Mouse (Mus musculus) intestine, embryonic 15.5 days (tissue): ENCODE measurements at regions not wholly inside any gene's neighbourhood (a gene's known extent, or its start where the extent isn't known, plus 50 kb on each side); places are given as distances from the start of the nearest gene placed in this dataset.

ENCODE experiments used
- ATAC-seq: fragments of 200-750 bp; cut with Nextera tagmentation; 2 replicates; pipeline ENCODE4 v1.8.0; 2017; ENCODE audit warnings: moderate TSS enrichment, moderate library complexity
- H3K27ac ChIP-seq: fragments of 300-500 bp; sonication (generic); 2 replicates; pipeline ENCODE4 v1.5.1; 2015; ENCODE audit warnings: mild to moderate bottlenecking, inconsistent platforms
- H3K27me3 ChIP-seq: fragments of 300-500 bp; sonication (generic); replicated peaks from 2 replicates; pipeline ENCODE4 v1.6.1; 2015; ENCODE audit warnings: inconsistent platforms
- H3K36me3 ChIP-seq: fragments of 300-500 bp; sonication (generic); 2 replicates; pipeline ENCODE4 v1.6.1; 2015; ENCODE audit warnings: inconsistent platforms
- H3K4me1 ChIP-seq: fragments of 300-500 bp; sonication (generic); replicated peaks from 2 replicates; pipeline ENCODE4 v1.6.1; 2015; ENCODE audit warnings: inconsistent platforms
- H3K4me2 ChIP-seq: fragments of 300-500 bp; sonication (generic); replicated peaks from 2 replicates; pipeline ENCODE4 v1.6.1; 2015; ENCODE audit warnings: mild to moderate bottlenecking, inconsistent platforms
- H3K4me3 ChIP-seq: fragments of 300-500 bp; sonication (generic); replicated peaks from 2 replicates; pipeline ENCODE4 v1.5.1; 2015; ENCODE audit warnings: inconsistent platforms
- H3K9ac ChIP-seq: fragments of 300-500 bp; sonication (generic); 2 replicates; pipeline ENCODE4 v1.6.1; 2015; ENCODE audit warnings: inconsistent platforms
- H3K9me3 ChIP-seq: fragments of 300-500 bp; sonication (generic); 2 replicates; pipeline ENCODE4 v1.6.1; 2016; ENCODE audit warnings: inconsistent platforms
- WGBS: fragments of 180-500 bp; shearing (Covaris S2); methylation state at CpG from one replicate; pipeline ENCODE4 v1.1.7; 2015; 5-methylcytosine and 5-hydroxymethylcytosine counted together

- no peak overlapping the region for H3K27ac ChIP-seq
- 57% methylated on average over 1 of the region's 1 CpGs for WGBS
- no peak for ATAC-seq
- H3K9me3 ChIP-seq: no peaks in the 10 kb centered on the region
- no peak overlapping the region for H3K4me3 ChIP-seq
- H3K4me1 ChIP-seq: no peaks in the 10 kb centered on the region
- H3K27me3 ChIP-seq: no peaks in the 10 kb centered on the region
- no peak overlapping the region for H3K9ac ChIP-seq
- H3K4me2 ChIP-seq: no peak overlapping the region
- no peaks in the 10 kb centered on the region for H3K36me3 ChIP-seq
Measured at GRCm38 (mm10) chr2:147269171-147269570, 75.1 kb upstream of the Nkx2-2 start.

- no peak overlapping the region for H3K4me2 ChIP-seq
- no peaks in the 10 kb centered on the region for H3K27me3 ChIP-seq
- H3K9ac ChIP-seq: no peak overlapping the region
- ATAC-seq: no peak
- H3K4me1 ChIP-seq: no peaks in the 10 kb centered on the region
- no peak overlapping the region for H3K4me3 ChIP-seq
- H3K9me3 ChIP-seq: no peaks in the 10 kb centered on the region
- WGBS: 55% methylated on average over 5 of the region's 5 CpGs
- no peaks in the 10 kb centered on the region for H3K36me3 ChIP-seq
- no peak overlapping the region for H3K27ac ChIP-seq
Measured at GRCm38 (mm10) chr2:147267901-147268300, 73.9 kb upstream of the Nkx2-2 start.

GRCm38 (mm10) chr2:147267257-147267656 is 73.2 kb upstream of the Nkx2-2 start:
- no peak overlapping the region for H3K9ac ChIP-seq
- H3K4me1 ChIP-seq: no peaks in the 10 kb centered on the region
- no peak overlapping the region for H3K27ac ChIP-seq
- no peak overlapping the region for H3K4me2 ChIP-seq
- H3K9me3 ChIP-seq: no peaks in the 10 kb centered on the region
- ATAC-seq: peak; percentile 47; the same call in 1 of the 2 replicates
- no peaks in the 10 kb centered on the region for H3K36me3 ChIP-seq
- no peak overlapping the region for H3K4me3 ChIP-seq
- H3K27me3 ChIP-seq: no peaks in the 10 kb centered on the region
- WGBS: 81% methylated on average over 3 of the region's 3 CpGs

- no peaks in the 10 kb centered on the region for H3K36me3 ChIP-seq
Measured at GRCm38 (mm10) chr2:147256696-147257095, 62.7 kb upstream of the Nkx2-2 start.

GRCm38 (mm10) chr2:147254944-147255343 is 60.9 kb upstream of the Nkx2-2 start:
- no peaks in the 10 kb centered on the region for H3K9me3 ChIP-seq
- H3K27me3 ChIP-seq: no peaks in the 10 kb centered on the region
- WGBS: 68% methylated on average over 3 of the region's 3 CpGs
- no peaks in the 10 kb centered on the region for H3K36me3 ChIP-seq
- no peak overlapping the region for H3K9ac ChIP-seq
- H3K4me2 ChIP-seq: no peak overlapping the region
- H3K4me1 ChIP-seq: no peaks in the 10 kb centered on the region
- H3K27ac ChIP-seq: no peak overlapping the region
- H3K4me3 ChIP-seq: no peak overlapping the region
- no peak for ATAC-seq

More at GRCm38 (mm10) chr2:147256696-147257095, 62.7 kb upstream of the Nkx2-2 start:
- no peaks in the 10 kb centered on the region for H3K27me3 ChIP-seq
- 27% methylated on average over 6 of the region's 6 CpGs for WGBS
- H3K4me3 ChIP-seq: no peak overlapping the region
- ATAC-seq: peak; percentile 8; the same call in 1 of the 2 replicates
- no peak overlapping the region for H3K27ac ChIP-seq
- no peak overlapping the region for H3K4me2 ChIP-seq
- H3K9ac ChIP-seq: no peak overlapping the region
- no peaks in the 10 kb centered on the region for H3K4me1 ChIP-seq
- H3K9me3 ChIP-seq: no peaks in the 10 kb centered on the region

GRCm38 (mm10) chr2:147254137-147254536 is 60.1 kb upstream of the Nkx2-2 start:
- no peak overlapping the region for H3K9ac ChIP-seq
- no peak for ATAC-seq
- H3K4me3 ChIP-seq: no peak overlapping the region
- H3K4me2 ChIP-seq: no peak overlapping the region
- no peak overlapping the region for H3K27ac ChIP-seq
- 67% methylated on average over 5 of the region's 5 CpGs for WGBS
- H3K9me3 ChIP-seq: no peaks in the 10 kb centered on the region
- H3K4me1 ChIP-seq: no peaks in the 10 kb centered on the region
- H3K27me3 ChIP-seq: no peaks in the 10 kb centered on the region
- no peaks in the 10 kb centered on the region for H3K36me3 ChIP-seq

GRCm38 (mm10) chr2:147247981-147248514 is 54.0 kb upstream of the Nkx2-2 start:
- H3K4me3 ChIP-seq: no peak overlapping the region
- no peaks in the 10 kb centered on the region for H3K4me1 ChIP-seq
- H3K27me3 ChIP-seq: no peaks in the 10 kb centered on the region
- no peak overlapping the region for H3K27ac ChIP-seq
- no peak overlapping the region for H3K9ac ChIP-seq
- no peak for ATAC-seq
- H3K9me3 ChIP-seq: no peaks in the 10 kb centered on the region
- H3K36me3 ChIP-seq: no peaks in the 10 kb centered on the region
- 66% methylated on average over 6 of the region's 6 CpGs for WGBS
- no peak overlapping the region for H3K4me2 ChIP-seq

- Histone ChIP-seq H3K9me3 (no peaks in the 10 kb centered on the region), H3K36me3 (no peaks in the 10 kb centered on the region), H3K27ac (no peak overlapping the region), H3K4me3 (no peak overlapping the region), H3K4me2 (no peak overlapping the region), H3K9ac (no peak overlapping the region), H3K27me3 (no peaks in the 10 kb centered on the region), H3K4me1 (no peaks in the 10 kb centered on the region)
- 62% methylated on average over 8 of the region's 8 CpGs for WGBS
- ATAC-seq: no peak
Measured at GRCm38 (mm10) chr2:147247238-147247637, 53.2 kb upstream of the Nkx2-2 start.

- 89% methylated on average over 1 of the region's 1 CpGs for WGBS
- ATAC-seq: no peak
- Histone ChIP-seq H3K9me3 (no peaks in the 10 kb centered on the region), H3K4me3 (no peak overlapping the region), H3K4me2 (no peak overlapping the region), H3K36me3 (no peaks in the 10 kb centered on the region), H3K27me3 (no peaks in the 10 kb centered on the region), H3K9ac (no peak overlapping the region), H3K27ac (no peak overlapping the region), H3K4me1 (no peaks in the 10 kb centered on the region)
Measured at GRCm38 (mm10) chr2:147244406-147244805, 50.4 kb upstream of the Nkx2-2 start.
